Mouse (Mus musculus): ENCODE measurements around the gene Cby3.

GRCm38 (mm10) chr11:50373086-50373485, 18.8 kb downstream of the Cby3 start:
- TF ChIP-seq POLR2A (IDR thresholded peaks at IDR 0.05; ENCODE audit: insufficient read length, low read depth) (no peak), MAX (IDR thresholded peaks at IDR 0.05; ENCODE audit: low read depth) (no peak), TCF12 (IDR thresholded peaks at IDR 0.05; ENCODE audit: insufficient read depth, poor library complexity, severe bottlenecking) (no peak), POLR2AphosphoS2 (IDR thresholded peaks at IDR 0.05; ENCODE audit: insufficient read length, low read depth) (no peak), CEBPB (IDR thresholded peaks at IDR 0.05; ENCODE audit: insufficient read depth, poor library complexity, severe bottlenecking) (no peak)
